21 mouse cellular contexts compared by ENCODE assay signal in genomic region chr2:44438070-44438469, GRCm38 (mm10).
"Had no signal": no experiment of that assay in that cellular context is flagged by ENCODE, and none has a peak within 500 bp of the region (broad histone marks: within the 10 kb centered on the region; RNA-seq: fewer than 3 reads in every experiment).

No protein-coding gene starts in this region.

- H3K4me1 ChIP-seq: kidney, embryonic 15.5 days; liver, embryonic 12.5 days; liver, embryonic 15.5 days; neural tube, embryonic 13.5 days had no signal

- H3K9ac ChIP-seq: kidney, embryonic 15.5 days; liver, embryonic 12.5 days; liver, embryonic 15.5 days; lung, embryonic 15.5 days; midbrain, embryonic 13.5 days; neural tube, embryonic 13.5 days had no signal

- ATAC-seq: intestine, postnatal 0 days; liver, embryonic 12.5 days; midbrain, embryonic 13.5 days; midbrain, embryonic 16.5 days had no signal

- H3K9me3 ChIP-seq: liver, embryonic 12.5 days; liver, embryonic 15.5 days had no signal

- H3K36me3 ChIP-seq: kidney, embryonic 15.5 days; liver, embryonic 12.5 days; liver, embryonic 15.5 days; lung, embryonic 15.5 days; midbrain, embryonic 13.5 days; neural tube, embryonic 13.5 days had no signal

- H3K4me2 ChIP-seq: kidney, embryonic 15.5 days; liver, embryonic 12.5 days; liver, embryonic 15.5 days; lung, embryonic 15.5 days; midbrain, embryonic 13.5 days; neural tube, embryonic 13.5 days had no signal

- H3K4me3 ChIP-seq: kidney, embryonic 15.5 days; left cerebral cortex, adult 2 months; liver, embryonic 12.5 days; liver, embryonic 15.5 days; lung, embryonic 15.5 days; midbrain, embryonic 13.5 days; myocyte; neural tube, embryonic 13.5 days had no signal

- DNase-seq: kidney, adult 2 months; kidney, postnatal 10 days; kidney, postnatal 36 days; layer of hippocampus, postnatal 36 days; liver; lung, adult 18-20 months; lung, postnatal 10 days; lung, postnatal 36 days; thymus, adult 2 months; thymus, postnatal 14 days; thymus, postnatal 4 days had no signal

- H3K27ac ChIP-seq: kidney, embryonic 15.5 days; left cerebral cortex, adult 2 months; liver, embryonic 12.5 days; liver, embryonic 15.5 days; lung, embryonic 15.5 days; midbrain, embryonic 13.5 days; neural tube, embryonic 13.5 days had no signal

- H3K27me3 ChIP-seq: kidney, embryonic 15.5 days; liver, embryonic 12.5 days; liver, embryonic 15.5 days; lung, embryonic 15.5 days; midbrain, embryonic 13.5 days; neural tube, embryonic 13.5 days had no signal
